ENCODE assay signal across 20 mouse cellular contexts in genomic region chr4:111424371-111424950, GRCm38 (mm10). TPM values are rescaled to one million over a fixed set of nuclear protein-coding genes. Genes with fewer than 3 reads are reported as not detected.
A peak's percentile ranks its signal among the peaks of the same experiment; 100 is the strongest.
DNase-seq lines count a peak whose midpoint lies in the region; ATAC-seq and TF ChIP-seq lines count a peak whose summit lies in the region.
"Had no signal": no experiment of that assay in that cellular context is flagged by ENCODE, and none has a peak within 500 bp of the region (broad histone marks: within the 10 kb centered on the region; RNA-seq: fewer than 3 reads in every experiment).

No protein-coding gene starts in this region.

- no peak overlapping the region for H3K4me2 ChIP-seq in heart, embryonic 12.5 days
- no peak overlapping the region for H3K4me2 ChIP-seq in midbrain, embryonic 11.5 days
- H3K4me2 ChIP-seq in midbrain, embryonic 15.5 days, result no peak overlapping the region
- H3K4me2 ChIP-seq: forebrain, embryonic 13.5 days; hindbrain, embryonic 12.5 days; hindbrain, embryonic 15.5 days had no signal

- peaks cover 3% of the 10 kb centered on the region; the same call in 1 of the 2 replicates for H3K36me3 ChIP-seq in heart, embryonic 12.5 days
- no peaks in the 10 kb centered on the region for H3K36me3 ChIP-seq in midbrain, embryonic 11.5 days (ENCODE audit: control insufficient read depth, insufficient read depth, low read length)
- H3K36me3 ChIP-seq in midbrain, embryonic 15.5 days (replicated peaks), result peaks cover 8% of the 10 kb centered on the region; the same call in 1 of the 2 replicates
- H3K36me3 ChIP-seq: G1E had no signal

- POLR2A ChIA-PET in Patski (lab: Charles Lee), result no interaction called here

- H3K4me3 ChIP-seq in heart, embryonic 12.5 days, result no peak overlapping the region
- no peak overlapping the region for H3K4me3 ChIP-seq in midbrain, embryonic 11.5 days (ENCODE audit: low read depth, low read length)
- no peak overlapping the region for H3K4me3 ChIP-seq in midbrain, embryonic 15.5 days
- H3K4me3 ChIP-seq: forebrain, embryonic 10.5 days; forebrain, embryonic 13.5 days; hindbrain, embryonic 12.5 days; hindbrain, embryonic 15.5 days had no signal

- 75% methylated on average over 1 of the region's 1 CpGs for WGBS in heart, embryonic 12.5 days
- 93% methylated on average over 1 of the region's 1 CpGs for WGBS in midbrain, embryonic 11.5 days
- WGBS in midbrain, embryonic 15.5 days, result 94% methylated on average over 1 of the region's 1 CpGs

- TF ChIP-seq CTCF in Patski (IDR thresholded peaks at IDR 0.05), result no peak

- no peaks in the 10 kb centered on the region for H3K27me3 ChIP-seq in heart, embryonic 12.5 days (replicated peaks)
- H3K27me3 ChIP-seq in midbrain, embryonic 11.5 days (ENCODE audit: control insufficient read depth, insufficient read depth, low read length), result no peaks in the 10 kb centered on the region
- no peaks in the 10 kb centered on the region for H3K27me3 ChIP-seq in midbrain, embryonic 15.5 days (replicated peaks)
- H3K27me3 ChIP-seq in Patski, result no peaks in the 10 kb centered on the region
- H3K27me3 ChIP-seq: forebrain, embryonic 13.5 days; hindbrain, embryonic 12.5 days; hindbrain, embryonic 15.5 days had no signal

- no peaks in the 10 kb centered on the region for H3K9me3 ChIP-seq in heart, embryonic 12.5 days (replicated peaks)
- no peaks in the 10 kb centered on the region for H3K9me3 ChIP-seq in midbrain, embryonic 11.5 days (ENCODE audit: control insufficient read depth, low read length)
- no peaks in the 10 kb centered on the region for H3K9me3 ChIP-seq in midbrain, embryonic 15.5 days
- H3K9me3 ChIP-seq: forebrain, embryonic 10.5 days; forebrain, embryonic 13.5 days; hindbrain, embryonic 12.5 days; hindbrain, embryonic 15.5 days had no signal

- H3K27ac ChIP-seq in heart, embryonic 12.5 days (ENCODE audit: poor library complexity, severe bottlenecking), result no peak overlapping the region
- H3K27ac ChIP-seq in midbrain, embryonic 11.5 days (ENCODE audit: low read depth, low read length), result no peak overlapping the region
- no peak overlapping the region for H3K27ac ChIP-seq in midbrain, embryonic 15.5 days
- H3K27ac ChIP-seq: forebrain, embryonic 10.5 days; forebrain, embryonic 13.5 days; hindbrain, embryonic 12.5 days; hindbrain, embryonic 15.5 days had no signal

- H3K9ac ChIP-seq in heart, embryonic 12.5 days, result no peak overlapping the region
- H3K9ac ChIP-seq in midbrain, embryonic 11.5 days (ENCODE audit: low read length), result no peak overlapping the region
- H3K9ac ChIP-seq in midbrain, embryonic 15.5 days, result no peak overlapping the region
- H3K9ac ChIP-seq: forebrain, embryonic 13.5 days; hindbrain, embryonic 12.5 days; hindbrain, embryonic 15.5 days had no signal

- in situ Hi-C loops in Patski (cut with MboI; ENCODE audit: low pct_unique_long_range_greater_than_20kb), result no loop called here

- H3K4me1 ChIP-seq in heart, embryonic 12.5 days (replicated peaks), result peaks cover 35% of the 10 kb centered on the region
- H3K4me1 ChIP-seq in midbrain, embryonic 11.5 days (ENCODE audit: control insufficient read depth, insufficient read depth, low read length), result no peaks in the 10 kb centered on the region
- H3K4me1 ChIP-seq in midbrain, embryonic 15.5 days, result peaks cover 8% of the 10 kb centered on the region

- DNase-seq in adrenal gland, adult 2 months, result peak; percentile 50
- DNase-seq in adrenal gland, adult 8-10 months, result no peak
- peak; percentile 51 for DNase-seq in heart, adult 11 months
- peak; percentile 62 for DNase-seq in midbrain, embryonic 11.5 days (ENCODE audit: low spot score, missing footprints)
- no peak for DNase-seq in Patski (ENCODE audit: low read depth, low spot score)
- no peak for DNase-seq in ovary, postnatal 36 days (ENCODE audit: low spot score)
- DNase-seq: cerebellum, adult 18-20 months; cerebellum, adult 9-10 months; cerebellum, postnatal 14 days; gastrocnemius, postnatal 10 days; gastrocnemius, postnatal 36 days had no signal

- no peak for ATAC-seq in heart, embryonic 12.5 days (ENCODE audit: insufficient number of reproducible peaks, low FRiP score)
- ATAC-seq in midbrain, embryonic 11.5 days (ENCODE audit: low FRiP score), result no peak
- ATAC-seq in midbrain, embryonic 15.5 days (replicated peaks), result no peak
- peak; percentile 13 for ATAC-seq in Patski
- ATAC-seq: activated CD4-positive, CD25-positive, alpha-beta regulatory T cell, adult 4 months; forebrain, embryonic 13.5 days; forebrain, embryonic 16.5 days had no signal

- CTCF ChIA-PET in Patski (lab: Charles Lee), result interaction anchor here (0.7 to 0.8 kb wide), 3 partner anchors 49 to 88 kb away, joined by 3 read pairs; no protein-coding TSS in a partner anchor

RNA-seq across cellular contexts. Expression of gene Bend5, which starts 9.7 kb away (rescaled TPM):
- 10 to 100 TPM in 1 of 2 experiments, 1 to 10 TPM in 1; 8.9 to 12.3 TPM for total RNA-seq in adrenal gland, adult 2 months (2021)
- 41.1 and 43.7 TPM in 2 replicates for polyA plus RNA-seq in adrenal gland, adult 2 months (2012; rRNA removed)
- total RNA-seq in adrenal gland, adult 8-10 months (2022), result 10 to 100 TPM; 11.1 to 21.5 (median 14.1) TPM
- polyA plus RNA-seq in heart, embryonic 12.5 days (2016; fragmentation: Nextera tagmentation; extraction: Ambion mirVana), result 19.0 and 20.6 TPM in 2 replicates
- polyA plus RNA-seq in midbrain, embryonic 11.5 days (2014; fragmentation: Nextera tagmentation; extraction: Ambion mirVana), result 35.4 and 39.9 TPM in 2 replicates
- polyA plus RNA-seq in midbrain, embryonic 15.5 days (2015; fragmentation: Nextera tagmentation; extraction: Ambion mirVana), result 77.5 and 78.7 TPM in 2 replicates
- polyA plus RNA-seq in Patski (2021), result 14.5 TPM
- total RNA-seq: G1E had no signal
- polyA plus RNA-seq: G1E had no signal

Comparison
In these comparisons a context has a peak if more than half of its experiments do, and no peak if none do; other contexts are left out.
1. DNase-seq: peak in adrenal gland, adult 2 months (single experiment), heart, adult 11 months (single experiment) and midbrain, embryonic 11.5 days (single experiment); none in adrenal gland, adult 8-10 months (single experiment), Patski (single experiment) and ovary, postnatal 36 days (single experiment).